Mouse (Mus musculus): ENCODE data around the gene Snx18.

- TF ChIP-seq CTCF (IDR thresholded peaks at IDR 0.05; ENCODE audit: extremely low read depth, insufficient read depth, insufficient read length, insufficient replicate concordance) (no peak), POLR2A (IDR thresholded peaks at IDR 0.05; ENCODE audit: low read depth, low read length) (no peak)
These were observed 61.8 kb downstream of the Snx18 start for GRCm38 (mm10) chr13:113556538-113556937.
